Mouse (Mus musculus) cerebellum, adult 2 months (tissue): Measurements from ENCODE around the gene Aven.

ENCODE experiments used
- CTCF ChIP-seq: fragments of 200-500 bp; IDR thresholded peaks from 2 replicates; pipeline ENCODE4 v1.5.1; 2011; ENCODE audit warnings: low read depth, mild to moderate bottlenecking, control low read depth, low read length, moderate library complexity, borderline replicate concordance; ENCODE audit not compliant: insufficient read depth
- POLR2A ChIP-seq: fragments of 200-500 bp; IDR thresholded peaks from 2 replicates; pipeline ENCODE4 v1.6.1; 2011; ENCODE audit warnings: low read length, control low read depth, borderline replicate concordance; ENCODE audit not compliant: insufficient read depth

- TF ChIP-seq CTCF (no peak), POLR2A (no peak)
Observed at GRCm38 (mm10) chr2:112517218-112517617, 24.5 kb downstream of the Aven start.
